9 mouse cellular contexts compared by ENCODE assay signal in genomic region chr13:117958496-117959421, GRCm38 (mm10).
DNase-seq lines count a peak whose midpoint lies in the region; ATAC-seq lines count a peak whose summit lies in the region.
"Had no signal": no experiment of that assay in that cellular context is flagged by ENCODE, and none has a peak within 500 bp of the region (broad histone marks: within the 10 kb centered on the region; RNA-seq: fewer than 3 reads in every experiment).

No protein-coding gene starts in this region.

- H3K4me2 ChIP-seq in heart, embryonic 11.5 days, result peak overlapping the region; percentile 63
- 0 out of 2 replicates have a peak overlapping the region, but pooled peaks have one; percentile 7 for H3K4me2 ChIP-seq in forebrain, embryonic 14.5 days (ENCODE audit: low read length)

- 5% methylated on average over 18 of the region's 18 CpGs for whole genome bisulfite sequencing in heart, embryonic 11.5 days (ENCODE audit: insufficient replicate concordance)
- WGBS in forebrain, embryonic 14.5 days, result 10% methylated on average over 18 of the region's 18 CpGs
- WGBS in midbrain, embryonic 10.5 days, result 9% methylated on average over 18 of the region's 18 CpGs

- H3K9me3 ChIP-seq in heart, embryonic 11.5 days (replicated peaks; ENCODE audit: control insufficient read depth, low read length), result no peaks in the 10 kb centered on the region
- H3K9me3 ChIP-seq in forebrain, embryonic 14.5 days (replicated peaks; ENCODE audit: control insufficient read depth, low read length), result no peaks in the 10 kb centered on the region
- H3K9me3 ChIP-seq in midbrain, embryonic 10.5 days (replicated peaks), result no peaks in the 10 kb centered on the region

- ATAC-seq in heart, embryonic 11.5 days (replicated peaks; ENCODE audit: insufficient number of reproducible peaks, low FRiP score, low TSS enrichment), result peak; percentile 42; the same call in 1 of the 2 replicates
- ATAC-seq in forebrain, embryonic 14.5 days, result peak; percentile 37; the same call in 1 of the 2 replicates
- no peak for ATAC-seq in activated CD4-positive, CD25-positive, alpha-beta regulatory T cell, adult 4 months

- peak overlapping the region; percentile 30 for H3K4me3 ChIP-seq in heart, embryonic 11.5 days (ENCODE audit: low read depth, low read length)
- H3K4me3 ChIP-seq in forebrain, embryonic 14.5 days (ENCODE audit: low read depth, low read length), result no peak overlapping the region
- H3K4me3 ChIP-seq in midbrain, embryonic 10.5 days, result peak overlapping the region; percentile 29; the same call in 1 of the 2 replicates

- H3K9ac ChIP-seq in heart, embryonic 11.5 days (ENCODE audit: low read depth, low read length), result peak overlapping the region; percentile 58; the same call in 1 of the 2 replicates
- no peak overlapping the region for H3K9ac ChIP-seq in forebrain, embryonic 14.5 days (ENCODE audit: low read length)

- H3K36me3 ChIP-seq in heart, embryonic 11.5 days (ENCODE audit: control insufficient read depth, insufficient read depth, low read length), result no peaks in the 10 kb centered on the region
- H3K36me3 ChIP-seq in forebrain, embryonic 14.5 days (ENCODE audit: control insufficient read depth, insufficient read depth, low read length), result no peaks in the 10 kb centered on the region
- H3K36me3 ChIP-seq in midbrain, embryonic 10.5 days, result no peaks in the 10 kb centered on the region

- H3K27me3 ChIP-seq in heart, embryonic 11.5 days (ENCODE audit: control insufficient read depth, insufficient read depth, low read length), result no peaks in the 10 kb centered on the region
- no peaks in the 10 kb centered on the region for H3K27me3 ChIP-seq in forebrain, embryonic 14.5 days (replicated peaks; ENCODE audit: control insufficient read depth, insufficient read depth, low read length)
- H3K27me3 ChIP-seq in midbrain, embryonic 10.5 days (ENCODE audit: low read depth, poor library complexity, severe bottlenecking), result no peaks in the 10 kb centered on the region
- H3K27me3 ChIP-seq: CH12.LX had no signal

- H3K27ac ChIP-seq in heart, embryonic 11.5 days (ENCODE audit: low read depth, low read length), result no peak overlapping the region
- H3K27ac ChIP-seq in forebrain, embryonic 14.5 days (ENCODE audit: low read depth, low read length), result no peak overlapping the region
- no peak overlapping the region; the same call in 1 of the 2 replicates for H3K27ac ChIP-seq in midbrain, embryonic 10.5 days (replicated peaks)

- no peak for DNase-seq in heart, postnatal 4 days
- DNase-seq in R1 (ENCODE audit: low read depth, low spot score), result peak; percentile 98
- DNase-seq in forebrain, embryonic 14.5 days (ENCODE audit: low spot score), result no peak
- DNase-seq in midbrain, embryonic 10.5 days (ENCODE audit: low spot score), result peak; percentile 17
- no peak for DNase-seq in layer of hippocampus, adult 9-11 months
- no peak for DNase-seq in right cerebral cortex, adult 2 months (ENCODE audit: low spot score in 2 of 2)

- H3K4me1 ChIP-seq in heart, embryonic 11.5 days (ENCODE audit: control insufficient read depth, insufficient read depth, low read length), result no peaks in the 10 kb centered on the region
- 0 out of 2 replicates have a peak, but pooled peaks cover 3% of the 10 kb centered on the region for H3K4me1 ChIP-seq in forebrain, embryonic 14.5 days (ENCODE audit: control insufficient read depth, insufficient read depth, low read length)
- H3K4me1 ChIP-seq in midbrain, embryonic 10.5 days, result peaks cover 10% of the 10 kb centered on the region

Comparison
In these comparisons a context has a peak if more than half of its experiments do, and no peak if none do; other contexts are left out.
1. DNase-seq: peak in R1 (single experiment) and midbrain, embryonic 10.5 days (single experiment); none in heart, postnatal 4 days (single experiment), forebrain, embryonic 14.5 days (single experiment), layer of hippocampus, adult 9-11 months (single experiment) and right cerebral cortex, adult 2 months (0 of 2).